ENCODE assay signal across 8 mouse cellular contexts in genomic region chr2:73495617-73496328, GRCm38 (mm10). TPM values are rescaled to one million over a fixed set of nuclear protein-coding genes. Genes with fewer than 3 reads are reported as not detected.
DNase-seq lines count a peak whose midpoint lies in the region; ATAC-seq and TF ChIP-seq lines count a peak whose summit lies in the region.

No protein-coding gene starts in this region.

- TF ChIP-seq CTCF in forebrain, postnatal 0 days (IDR thresholded peaks at IDR 0.05; ENCODE audit: low read depth): no peak

- no peaks in the 10 kb centered on the region for H3K27me3 ChIP-seq in liver, embryonic 16.5 days (ENCODE audit: control insufficient read depth, insufficient read depth, low read depth, low read length)
- H3K27me3 ChIP-seq in forebrain, postnatal 0 days (ENCODE audit: insufficient read depth, low read length): no peaks in the 10 kb centered on the region

- H3K27ac ChIP-seq in liver, embryonic 16.5 days (ENCODE audit: low read length): peak overlapping the region; percentile 45
- no peak overlapping the region for H3K27ac ChIP-seq in forebrain, postnatal 0 days (ENCODE audit: low read depth, low read length)

- WGBS in liver, embryonic 16.5 days (ENCODE audit: insufficient replicate concordance): 13% methylated on average over 16 of the region's 16 CpGs
- 81% methylated on average over 16 of the region's 16 CpGs for WGBS in forebrain, postnatal 0 days

- peak; percentile 34 for DNase-seq in embryo, embryonic 9.5 days (ENCODE audit: extremely low spot score)
- peak; percentile 39 for DNase-seq in heart, postnatal 4 days
- peak; percentile 65 for DNase-seq in thymus, postnatal 0 days (ENCODE audit: low spot score)
- no peak for DNase-seq in Muller cell, postnatal 12 days (ENCODE audit: inconsistent ontology term)
- DNase-seq in retina, embryonic 14.5 days (ENCODE audit: low spot score): no peak
- no peak for DNase-seq in forebrain, postnatal 0 days

- peaks cover 22% of the 10 kb centered on the region for H3K4me1 ChIP-seq in liver, embryonic 16.5 days (ENCODE audit: control insufficient read depth, low read depth, low read length)
- H3K4me1 ChIP-seq in forebrain, postnatal 0 days (ENCODE audit: insufficient read depth): no peaks in the 10 kb centered on the region

- H3K9ac ChIP-seq in liver, embryonic 16.5 days (ENCODE audit: low read depth, low read length): peak overlapping the region; percentile 29; the same call in 1 of the 2 replicates
- H3K9ac ChIP-seq in forebrain, postnatal 0 days: no peak overlapping the region

- no peaks in the 10 kb centered on the region for H3K36me3 ChIP-seq in liver, embryonic 16.5 days (ENCODE audit: control insufficient read depth, insufficient read depth)
- no peaks in the 10 kb centered on the region for H3K36me3 ChIP-seq in forebrain, postnatal 0 days (ENCODE audit: insufficient read depth)

- H3K9me3 ChIP-seq in liver, embryonic 16.5 days (replicated peaks; ENCODE audit: control insufficient read depth, low read length): no peaks in the 10 kb centered on the region
- H3K9me3 ChIP-seq in forebrain, postnatal 0 days (ENCODE audit: low read length): no peaks in the 10 kb centered on the region

- ATAC-seq in CD4-positive, CD25-positive, alpha-beta regulatory T cell, adult 4 months: peak; percentile 94
- no peak for ATAC-seq in liver, embryonic 16.5 days (ENCODE audit: low read depth)
- no peak for ATAC-seq in forebrain, postnatal 0 days

- H3K4me3 ChIP-seq in liver, embryonic 16.5 days (ENCODE audit: low read depth, low read length): peak overlapping the region; percentile 30
- no peak overlapping the region for H3K4me3 ChIP-seq in forebrain, postnatal 0 days (ENCODE audit: low read depth, low read length)

- peak overlapping the region; percentile 56 for H3K4me2 ChIP-seq in liver, embryonic 16.5 days (ENCODE audit: low read depth, low read length)
- no peak overlapping the region for H3K4me2 ChIP-seq in forebrain, postnatal 0 days (ENCODE audit: low read depth)

RNA-seq across cellular contexts. Expression of gene Wipf1, which starts 33.8 kb away (rescaled TPM):
- 10 to 100 TPM; 54.2 to 66.6 TPM for polyA plus RNA-seq in CD4-positive, CD25-positive, alpha-beta regulatory T cell, adult 4 months (2017; shearing (Covaris generic))
- total RNA-seq in heart, postnatal 4 days (2021): 10 to 100 TPM; 19.0 to 20.8 TPM
- polyA plus RNA-seq in liver, embryonic 16.5 days (2015; fragmentation: Nextera tagmentation; extraction: Ambion mirVana): 3.2 and 4.1 TPM in 2 replicates
- 22.2 and 25.1 TPM in 2 replicates for polyA plus RNA-seq in thymus, postnatal 0 days (2015; fragmentation: Nextera tagmentation; extraction: Ambion mirVana)
- 1.8 and 2.4 TPM in 2 replicates for total RNA-seq in forebrain, postnatal 0 days (2014; rRNA removed)
- 2.0 and 2.1 TPM in 2 replicates for polyA plus RNA-seq in forebrain, postnatal 0 days (2015; fragmentation: Nextera tagmentation; extraction: Ambion mirVana)

Comparison
In these comparisons a context has a peak if more than half of its experiments do, and no peak if none do; other contexts are left out.
1. DNase-seq: peak in embryo, embryonic 9.5 days (single experiment), heart, postnatal 4 days (single experiment) and thymus, postnatal 0 days (single experiment); none in Muller cell, postnatal 12 days (single experiment), retina, embryonic 14.5 days (single experiment) and forebrain, postnatal 0 days (single experiment).